Mouse (Mus musculus): ENCODE measurements around the gene Mpdz. TPM values are rescaled to one million over a fixed set of nuclear protein-coding genes. Genes with fewer than 3 reads are reported as not detected.

Mpdz gene
- total RNA-seq, 2 experiments from 2014 or later, result 49.8 to 50.4 TPM

GRCm38 (mm10) chr4:81389263-81389662, 53.4 kb downstream of the Mpdz start:
- no peak for DNase-seq

- DNase-seq, result no peak
Observed at GRCm38 (mm10) chr4:81387644-81388043, 55.0 kb downstream of the Mpdz start.

- DNase-seq, result peak; percentile 7
Observed at GRCm38 (mm10) chr4:81372355-81372754, 70.3 kb downstream of the Mpdz start.

- no peak for DNase-seq
Observed at GRCm38 (mm10) chr4:81351368-81351767, 91.2 kb downstream of the Mpdz start.

GRCm38 (mm10) chr4:81348646-81349045, 94.0 kb downstream of the Mpdz start:
- no peak for DNase-seq

- no peak for DNase-seq
Observed at GRCm38 (mm10) chr4:81345141-81345540, 97.5 kb downstream of the Mpdz start.

GRCm38 (mm10) chr4:81333628-81333991, 109.0 kb downstream of the Mpdz start:
- no peak for DNase-seq

- no peak for DNase-seq
Observed at GRCm38 (mm10) chr4:81332901-81333627, 109.6 kb downstream of the Mpdz start.

GRCm38 (mm10) chr4:81332439-81332841, 110.2 kb downstream of the Mpdz start:
- DNase-seq, result no peak

- DNase-seq, result no peak
Observed at GRCm38 (mm10) chr4:81327694-81328093, 114.9 kb downstream of the Mpdz start.

GRCm38 (mm10) chr4:81323853-81324252, 118.8 kb downstream of the Mpdz start:
- DNase-seq, result no peak

- no peak for DNase-seq
Observed at GRCm38 (mm10) chr4:81322232-81322631, 120.4 kb downstream of the Mpdz start.

- no peak for DNase-seq
Observed at GRCm38 (mm10) chr4:81314618-81315017, 128.0 kb downstream of the Mpdz start.

GRCm38 (mm10) chr4:81313246-81313645, 129.4 kb downstream of the Mpdz start:
- DNase-seq, result no peak

GRCm38 (mm10) chr4:81310168-81310474, 132.5 kb downstream of the Mpdz start:
- peak; percentile 21 for DNase-seq

GRCm38 (mm10) chr4:81309473-81310167, 133.0 kb downstream of the Mpdz start:
- no peak for DNase-seq

- no peak for DNase-seq
Observed at GRCm38 (mm10) chr4:81307596-81308265, 134.9 kb downstream of the Mpdz start.

GRCm38 (mm10) chr4:81302056-81302455, 140.6 kb downstream of the Mpdz start:
- DNase-seq, result no peak

- no peak for DNase-seq
Observed at GRCm38 (mm10) chr4:81298384-81298783, 144.2 kb downstream of the Mpdz start.

- no peak for DNase-seq
Observed at GRCm38 (mm10) chr4:81293309-81293708, 149.3 kb downstream of the Mpdz start.

GRCm38 (mm10) chr4:81285564-81285963, 157.1 kb downstream of the Mpdz start:
- DNase-seq, result no peak

- no peak for DNase-seq
Observed at GRCm38 (mm10) chr4:81283611-81284010, 159.0 kb downstream of the Mpdz start.

GRCm38 (mm10) chr4:81283081-81283480, 159.5 kb downstream of the Mpdz start:
- no peak for DNase-seq

GRCm38 (mm10) chr4:81280098-81280497, 162.5 kb downstream of the Mpdz start:
- DNase-seq, result no peak
